Mouse (Mus musculus): ENCODE results near the gene Satb1. TPM values are rescaled to one million over a fixed set of nuclear protein-coding genes. Genes with fewer than 3 reads are reported as not detected.

The Satb1 gene
- polyA plus RNA-seq, 1 experiment from 2014 or later, result 8.2 TPM

- no peaks in the 10 kb centered on the region for H3K27me3 ChIP-seq (ENCODE audit: control insufficient read depth, insufficient read depth, low read depth, low read length)
- no peak overlapping the region for H3K4me3 ChIP-seq (ENCODE audit: low read length)
- H3K4me1 ChIP-seq (replicated peaks; ENCODE audit: control insufficient read depth, insufficient read depth, low read length), result no peaks in the 10 kb centered on the region
- H3K9ac ChIP-seq (ENCODE audit: low read length), result no peak overlapping the region
- no peak overlapping the region for H3K27ac ChIP-seq (ENCODE audit: low read length)
- ATAC-seq (ENCODE audit: low read depth), result no peak
- no peaks in the 10 kb centered on the region for H3K9me3 ChIP-seq (ENCODE audit: control insufficient read depth, low read length)
- no peaks in the 10 kb centered on the region for H3K36me3 ChIP-seq (ENCODE audit: control insufficient read depth, insufficient read depth, low read length)
- H3K4me2 ChIP-seq (ENCODE audit: low read depth, low read length), result no peak overlapping the region
- 76% methylated on average over 2 of the region's 2 CpGs for WGBS
Observed at GRCm38 (mm10) chr17:51724486-51724885, 108.6 kb downstream of the Satb1 start.

GRCm38 (mm10) chr17:51695711-51696110, 137.4 kb downstream of the Satb1 start:
- H3K9me3 ChIP-seq (ENCODE audit: control insufficient read depth, low read length), result no peaks in the 10 kb centered on the region

GRCm38 (mm10) chr17:51695271-51695670, 137.8 kb downstream of the Satb1 start:
- Histone ChIP-seq H3K36me3 (ENCODE audit: control insufficient read depth, insufficient read depth, low read length) (no peaks in the 10 kb centered on the region), H3K27me3 (ENCODE audit: control insufficient read depth, insufficient read depth, low read depth, low read length) (no peaks in the 10 kb centered on the region), H3K27ac (ENCODE audit: low read length) (no peak overlapping the region), H3K4me3 (ENCODE audit: low read length) (no peak overlapping the region), H3K4me2 (ENCODE audit: low read depth, low read length) (no peak overlapping the region), H3K4me1 (replicated peaks; ENCODE audit: control insufficient read depth, insufficient read depth, low read length) (no peaks in the 10 kb centered on the region), H3K9me3 (ENCODE audit: control insufficient read depth, low read length) (no peaks in the 10 kb centered on the region), H3K9ac (ENCODE audit: low read length) (no peak overlapping the region)
- ATAC-seq (ENCODE audit: low read depth), result no peak
- WGBS, result 75% methylated on average over 2 of the region's 2 CpGs

More at GRCm38 (mm10) chr17:51695711-51696110, 137.4 kb downstream of the Satb1 start:
- H3K4me3 ChIP-seq (ENCODE audit: low read length), result no peak overlapping the region
- no peaks in the 10 kb centered on the region for H3K27me3 ChIP-seq (ENCODE audit: control insufficient read depth, insufficient read depth, low read depth, low read length)
- ATAC-seq (ENCODE audit: low read depth), result no peak
- H3K36me3 ChIP-seq (ENCODE audit: control insufficient read depth, insufficient read depth, low read length), result no peaks in the 10 kb centered on the region
- no peaks in the 10 kb centered on the region for H3K4me1 ChIP-seq (replicated peaks; ENCODE audit: control insufficient read depth, insufficient read depth, low read length)
- no peak overlapping the region for H3K27ac ChIP-seq (ENCODE audit: low read length)
- WGBS, result 72% methylated on average over 6 of the region's 6 CpGs
- no peak overlapping the region for H3K4me2 ChIP-seq (ENCODE audit: low read depth, low read length)
- H3K9ac ChIP-seq (ENCODE audit: low read length), result no peak overlapping the region

GRCm38 (mm10) chr17:51690526-51690925, 142.6 kb downstream of the Satb1 start:
- Histone ChIP-seq H3K9me3 (ENCODE audit: control insufficient read depth, low read length) (no peaks in the 10 kb centered on the region), H3K27ac (ENCODE audit: low read length) (no peak overlapping the region), H3K9ac (ENCODE audit: low read length) (no peak overlapping the region), H3K4me2 (ENCODE audit: low read depth, low read length) (no peak overlapping the region), H3K27me3 (ENCODE audit: control insufficient read depth, insufficient read depth, low read depth, low read length) (no peaks in the 10 kb centered on the region), H3K4me1 (replicated peaks; ENCODE audit: control insufficient read depth, insufficient read depth, low read length) (no peaks in the 10 kb centered on the region), H3K36me3 (ENCODE audit: control insufficient read depth, insufficient read depth, low read length) (no peaks in the 10 kb centered on the region), H3K4me3 (ENCODE audit: low read length) (no peak overlapping the region)
- 94% methylated on average over 2 of the region's 2 CpGs for WGBS
- no peak for ATAC-seq (ENCODE audit: low read depth)

DNA sequence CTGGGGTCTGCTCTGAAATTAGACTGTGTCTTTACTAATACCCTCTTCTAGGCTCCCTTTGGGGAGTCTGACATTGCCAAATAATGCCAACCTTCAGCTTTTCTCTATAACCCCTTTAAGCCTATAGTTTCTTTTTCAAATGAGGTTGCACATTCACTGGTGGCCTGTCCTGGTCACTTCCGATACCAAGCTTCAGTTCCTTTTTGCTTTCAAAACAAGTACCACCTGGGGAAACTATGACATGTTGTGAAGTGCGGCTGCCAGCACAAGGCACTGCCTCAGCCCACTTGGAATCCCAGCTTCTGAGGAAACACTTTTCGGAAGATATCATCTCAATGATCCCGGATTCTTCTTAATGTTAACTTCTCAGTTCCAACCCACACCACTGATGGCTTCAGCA, 145.9 kb downstream of the Satb1 start:
- Histone ChIP-seq H3K4me1 (replicated peaks; ENCODE audit: control insufficient read depth, insufficient read depth, low read length) (no peaks in the 10 kb centered on the region), H3K9ac (ENCODE audit: low read length) (no peak overlapping the region), H3K4me3 (ENCODE audit: low read length) (no peak overlapping the region), H3K27ac (ENCODE audit: low read length) (no peak overlapping the region), H3K9me3 (ENCODE audit: control insufficient read depth, low read length) (no peaks in the 10 kb centered on the region), H3K36me3 (ENCODE audit: control insufficient read depth, insufficient read depth, low read length) (no peaks in the 10 kb centered on the region), H3K4me2 (ENCODE audit: low read depth, low read length) (no peak overlapping the region), H3K27me3 (ENCODE audit: control insufficient read depth, insufficient read depth, low read depth, low read length) (no peaks in the 10 kb centered on the region)
- ATAC-seq (ENCODE audit: low read depth), result no peak
- 88% methylated on average over 4 of the region's 4 CpGs for WGBS

Measured in lung, embryonic 16.5 days (tissue).